Mouse (Mus musculus) testis, postnatal 10 days (tissue): Measurements from ENCODE around the gene Ly6g6d.

Source experiments
- DNase-seq: peaks from one replicate; pipeline ENCODE4 v3.0.0; 2021; ENCODE audit warnings: low spot score

Gene Ly6g6d

DNA sequence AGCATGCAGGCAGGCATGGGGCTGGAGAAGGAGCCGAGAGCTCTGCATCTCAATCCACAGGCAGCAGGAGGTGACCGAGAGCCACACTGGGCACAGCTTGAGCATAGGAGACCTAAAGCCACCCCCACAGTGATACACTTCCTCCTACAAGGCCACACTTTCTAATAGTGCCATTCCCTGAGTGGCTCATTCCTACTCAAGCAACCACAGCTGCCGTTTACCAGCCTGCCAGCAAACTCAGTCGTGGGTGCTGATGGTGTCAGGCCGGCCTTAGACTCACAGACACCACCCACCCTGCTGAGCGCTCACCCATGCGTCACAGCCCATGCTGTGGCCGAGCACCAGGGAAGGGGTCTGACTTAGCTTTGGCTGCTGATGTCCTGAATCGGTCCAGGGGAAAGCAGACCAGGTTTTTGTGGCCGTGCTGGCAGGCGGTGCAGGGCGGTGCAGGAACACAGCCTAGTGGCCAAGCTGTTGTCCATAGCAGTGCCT lies 19.3 kb upstream of the Ly6g6d start:
- DNase-seq = no peak

DNA sequence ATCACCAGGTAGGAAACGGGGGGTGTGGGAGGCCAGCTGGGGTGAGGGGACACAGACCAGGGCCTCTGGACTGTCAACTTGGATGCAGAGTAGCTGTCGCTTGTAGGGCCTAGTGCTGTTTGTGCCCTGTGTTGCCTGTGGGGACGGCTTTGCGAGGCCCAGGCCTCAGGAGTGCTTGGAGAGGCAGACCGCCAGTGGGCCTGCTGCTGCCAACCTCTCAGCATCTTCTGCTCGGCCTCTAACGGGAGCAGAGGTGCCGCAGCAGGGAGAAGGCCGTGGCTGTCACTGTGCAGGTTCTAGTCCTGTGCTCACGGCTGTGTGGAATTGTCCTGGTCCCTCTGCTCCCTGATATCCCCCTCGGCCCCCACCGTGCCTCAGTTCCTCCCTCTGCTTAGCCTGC lies 18.7 kb upstream of the Ly6g6d start:
- no peak for DNase-seq

DNA sequence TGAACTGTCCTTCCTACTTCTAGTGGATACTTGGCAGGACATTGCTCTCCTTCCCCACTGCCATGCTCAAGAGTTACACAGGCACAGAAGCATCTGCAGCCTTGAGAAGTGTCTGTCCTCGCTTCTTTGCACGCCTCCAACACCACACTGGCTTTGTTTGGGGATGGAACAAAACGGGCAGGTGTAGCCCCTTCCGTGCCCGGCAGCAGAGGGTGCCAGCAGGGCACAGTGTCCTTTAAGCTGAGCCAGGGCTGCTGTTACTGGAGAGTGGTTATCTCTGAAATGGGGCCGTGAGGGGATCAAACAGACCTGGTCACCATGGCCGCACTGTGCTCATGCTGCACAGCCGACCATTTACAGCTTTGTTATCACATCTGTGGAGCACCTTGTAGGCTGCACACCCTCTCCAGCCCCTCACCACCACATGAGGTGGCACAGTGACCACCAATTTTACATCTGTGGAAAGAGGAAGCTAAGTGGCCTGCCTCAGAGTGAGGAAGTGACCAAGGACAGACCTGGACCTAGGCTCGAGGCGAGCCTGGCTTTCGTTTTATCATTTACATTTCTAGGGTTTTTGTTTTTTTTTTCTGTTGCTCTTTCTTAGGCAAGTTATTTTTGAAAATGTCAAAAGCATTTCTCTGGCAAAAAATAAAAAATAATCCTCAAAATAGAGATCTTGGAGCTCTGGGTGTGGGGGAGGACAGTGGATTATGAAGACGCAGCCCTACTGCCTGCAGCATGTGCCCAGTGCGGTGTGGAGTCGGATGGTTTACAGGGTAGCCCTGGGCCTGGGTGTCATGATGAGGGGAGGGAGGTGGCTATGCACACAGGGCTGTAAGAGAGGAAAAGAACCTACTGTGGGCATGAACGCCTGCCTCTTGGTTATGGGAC lies 16.9 kb upstream of the Ly6g6d start:
- no peak for DNase-seq

- DNase-seq = no peak
Observed at GRCm38 (mm10) chr17:35092403-35093198, 14.7 kb upstream of the Ly6g6d start.

- DNase-seq = no peak
Observed at GRCm38 (mm10) chr17:35090166-35090932, 12.5 kb upstream of the Ly6g6d start.

GRCm38 (mm10) chr17:35088825-35089644 lies 11.2 kb upstream of the Ly6g6d start, which contains the start of gene Abhd16a:
Gene Abhd16a, plus strand, starts transcription at chr17:35089263.
- peak; percentile 93 for DNase-seq

- no peak for DNase-seq
Observed at GRCm38 (mm10) chr17:35088151-35088550, 10.3 kb upstream of the Ly6g6d start.

- no peak for DNase-seq
Observed at GRCm38 (mm10) chr17:35085208-35085865, 7.5 kb upstream of the Ly6g6d start, which contains the start of gene Ly6g6f. Gene Ly6g6f, minus strand, starts transcription at chr17:35085610.

DNA sequence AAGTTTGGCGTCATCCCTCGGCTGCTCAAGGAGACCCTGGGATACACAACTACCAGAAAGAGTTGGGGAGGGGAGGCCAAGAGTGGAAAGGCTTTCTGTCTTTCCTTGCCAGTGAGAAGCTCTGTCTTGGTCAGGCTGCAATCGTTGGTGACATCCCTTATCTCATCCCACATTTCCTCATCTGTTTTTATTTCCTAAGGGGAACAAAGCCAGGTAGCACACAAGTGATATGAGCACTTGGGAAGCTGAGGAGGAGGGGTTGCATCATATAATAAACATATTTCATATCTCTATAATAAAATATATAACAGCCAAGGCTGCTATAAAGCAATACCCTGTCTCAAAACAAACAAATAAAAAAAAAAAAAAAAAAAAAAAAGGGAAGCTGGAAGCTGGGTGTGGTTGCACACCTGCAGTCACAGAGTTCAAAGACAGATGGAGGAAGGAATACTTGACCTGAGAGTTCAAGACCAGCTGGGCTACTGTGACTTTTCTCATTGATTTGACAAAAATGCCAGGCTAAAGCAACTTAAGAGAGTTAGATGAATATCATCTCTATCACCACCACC lies 6.1 kb upstream of the Ly6g6d start:
- DNase-seq = no peak

DNA sequence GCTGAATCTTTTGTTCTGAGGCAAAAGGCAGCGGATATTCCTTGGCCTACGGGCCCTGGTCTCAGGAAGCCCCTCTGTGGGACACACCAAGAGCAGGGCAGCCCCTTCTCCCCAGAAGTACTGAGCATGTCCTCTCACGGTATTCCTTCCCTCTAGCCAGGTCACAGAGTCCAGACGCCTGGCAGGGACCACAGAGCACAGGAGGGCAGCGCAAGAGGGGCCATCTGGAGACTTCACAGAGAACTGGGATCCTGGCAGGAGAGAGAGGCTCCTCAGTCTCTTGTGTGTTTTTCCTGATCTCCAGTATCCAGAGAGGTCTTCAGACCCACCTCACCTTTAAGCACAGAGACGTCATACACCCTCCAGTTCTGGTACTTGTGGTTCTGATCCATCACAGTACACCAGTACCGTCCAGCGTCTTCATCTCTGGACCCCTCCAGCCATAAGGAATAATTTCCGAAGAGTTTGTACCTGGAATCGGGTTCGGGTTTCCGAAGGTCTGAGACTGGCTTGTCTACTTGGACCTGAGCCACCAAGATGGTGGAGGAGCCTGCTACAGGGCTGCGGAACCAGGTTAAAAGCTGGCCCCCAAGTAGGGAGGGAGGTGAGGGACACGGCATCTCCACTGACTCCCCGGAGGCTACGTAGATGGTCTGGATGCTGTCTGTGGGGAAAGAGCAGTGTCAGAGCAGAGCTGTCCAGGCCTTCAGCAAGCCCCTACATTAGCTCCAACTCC lies 5.1 kb upstream of the Ly6g6d start:
- no peak for DNase-seq

DNA sequence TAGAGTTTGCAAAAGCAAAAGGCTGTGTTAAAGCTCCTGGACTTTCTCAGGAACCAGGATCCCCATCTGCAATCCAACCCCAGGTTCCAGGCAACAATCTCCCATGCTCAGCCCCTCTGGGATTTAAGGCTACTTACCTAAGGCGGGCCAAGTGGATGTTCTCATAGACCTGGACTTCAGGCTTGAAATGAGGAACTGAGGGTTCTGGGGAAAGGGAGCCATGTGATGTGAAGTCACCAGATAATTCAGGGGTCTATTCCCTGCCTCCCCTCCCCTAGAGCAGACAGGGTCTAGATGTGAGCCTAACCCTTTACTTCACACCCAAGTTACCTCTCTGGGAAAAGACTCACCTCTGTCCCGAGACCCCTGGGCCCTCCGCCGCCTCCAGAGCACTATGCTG lies 2.8 kb upstream of the Ly6g6d start:
- no peak for DNase-seq

- no peak for DNase-seq
Observed at GRCm38 (mm10) chr17:35080248-35080647, 2.4 kb upstream of the Ly6g6d start.

- no peak for DNase-seq
Observed at GRCm38 (mm10) chr17:35079778-35080177, 1.9 kb upstream of the Ly6g6d start.

GRCm38 (mm10) chr17:35077285-35077684 lies 580 bp downstream of the Ly6g6d start:
- DNase-seq = no peak

GRCm38 (mm10) chr17:35076507-35077176 lies 1.2 kb downstream of the Ly6g6d start, which contains the start of gene Ly6g6e:
Gene Ly6g6e, plus strand, starts transcription at chr17:35076902.
- no peak for DNase-seq

- no peak for DNase-seq
Observed at GRCm38 (mm10) chr17:35074097-35074496, 3.8 kb downstream of the Ly6g6d start.

- DNase-seq = no peak
Observed at GRCm38 (mm10) chr17:35071454-35071853, 6.4 kb downstream of the Ly6g6d start.

DNA sequence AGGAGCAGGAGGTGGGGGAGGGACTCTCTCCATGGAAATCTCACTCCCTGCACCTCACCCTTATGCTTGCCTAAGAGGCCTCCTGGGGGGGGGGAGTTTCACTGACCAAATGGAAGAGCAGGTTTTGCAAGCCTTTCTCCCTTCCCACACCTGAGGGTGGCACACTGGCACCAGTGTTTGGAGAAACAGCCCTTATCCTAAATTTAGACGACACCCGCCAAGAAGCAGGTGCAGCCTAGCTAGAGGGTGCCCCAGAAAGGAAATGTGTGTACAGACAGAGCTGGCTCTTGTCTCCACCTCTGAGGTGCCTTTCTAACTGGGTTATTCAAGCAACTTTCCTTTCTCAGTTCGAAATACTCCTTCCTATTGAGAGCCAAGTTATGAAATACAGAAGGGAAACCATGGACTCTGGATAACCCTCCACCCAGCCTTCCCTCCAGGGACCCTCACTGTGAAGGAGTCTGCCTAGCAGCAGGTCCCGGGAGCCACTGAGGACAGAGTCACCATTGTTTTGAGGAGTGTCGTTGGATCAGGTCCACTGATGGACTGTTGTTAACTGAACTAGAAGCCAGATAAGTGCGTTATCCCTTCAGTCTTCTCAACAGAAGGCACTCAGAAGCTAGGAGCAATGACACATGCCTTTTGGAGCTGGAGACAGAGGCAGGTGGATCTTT lies 7.2 kb downstream of the Ly6g6d start:
- DNase-seq = no peak
